Mouse (Mus musculus) heart, adult 2 months (tissue): Measurements from ENCODE around the gene BC029722. TPM values are rescaled to one million over a fixed set of nuclear protein-coding genes. Genes with fewer than 3 reads are reported as not detected.

Source experiments
- DNase-seq, 2 experiments: peaks; one replicate each; pipeline ENCODE4 v3.0.0; 2021
- H3K27ac ChIP-seq: fragments of 200-600 bp; 2 replicates; pipeline ENCODE4 v1.8.1; 2022
- H3K27me3 ChIP-seq: fragments of 200-500 bp; 2 replicates; pipeline ENCODE4 v1.6.1; 2012; ENCODE audit warnings: mild to moderate bottlenecking, low read length, inconsistent platforms, mixed read lengths; ENCODE audit not compliant: control insufficient read depth, insufficient read depth
- H3K36me3 ChIP-seq: fragments of 200-500 bp; 2 replicates; pipeline ENCODE4 v1.6.1; 2012; ENCODE audit warnings: low read length, inconsistent platforms; ENCODE audit not compliant: control insufficient read depth, insufficient read depth
- H3K4me1 ChIP-seq: fragments of 200-500 bp; 2 replicates; pipeline ENCODE4 v1.6.1; 2011; ENCODE audit warnings: low read length; ENCODE audit not compliant: control insufficient read depth, insufficient read depth
- H3K4me3 ChIP-seq: fragments of 200-600 bp; 2 replicates; pipeline ENCODE4 v1.8.1; 2022
- H3K79me2 ChIP-seq: fragments of 200-500 bp; replicated peaks from 2 replicates; pipeline ENCODE4 v1.6.1; 2012; ENCODE audit warnings: mild to moderate bottlenecking, inconsistent platforms, low read length, moderate library complexity, mixed read lengths; ENCODE audit not compliant: control insufficient read depth, insufficient read depth
- H3K9ac ChIP-seq: fragments of 200-500 bp; 2 replicates; pipeline ENCODE4 v1.6.1; 2012; ENCODE audit warnings: low read depth, mild to moderate bottlenecking, control low read depth, inconsistent platforms, low read length, mixed read lengths
- CTCF ChIP-seq: fragments of 200-600 bp; IDR thresholded peaks from 2 replicates; pipeline ENCODE4 v1.8.1; 2022; ENCODE audit warnings: antibody characterized with exemption, mild to moderate bottlenecking, moderate library complexity
- EP300 ChIP-seq: fragments of 200-500 bp; IDR thresholded peaks from 2 replicates; pipeline ENCODE4 v1.6.1; 2011; ENCODE audit warnings: low read depth, low read length, control low read depth; ENCODE audit not compliant: insufficient read depth
- POLR2A ChIP-seq: fragments of 200-500 bp; IDR thresholded peaks from 2 replicates; pipeline ENCODE4 v1.6.1; 2011; ENCODE audit warnings: mild to moderate bottlenecking, low read depth, low read length, control low read depth; ENCODE audit not compliant: insufficient read depth
- WGBS: fragments of 180-500 bp; shearing (Covaris S2); methylation state at CpG from one replicate; pipeline ENCODE4 v1.1.7; 2018; 5-methylcytosine and 5-hydroxymethylcytosine counted together
- intact Hi-C: fragments of 180-260 bp; cut with DNase I; formaldehyde crosslinking; loops from one replicate; pipeline ENCODE4 v1.15.1; 2025
- long read RNA-seq: library from polyadenylated mRNA; stranded (forward); transcript quantifications from one replicate; pipeline ENCODE4 v2.0.0, GENCODE M21; 2021
- polyA plus RNA-seq: library from polyadenylated mRNA; depleted of rRNA; stranded (reverse); fragments of >200 nt; gene quantifications from 2 replicates; pipeline ENCODE4 v1.2.3, GENCODE M21; 2012; rRNA removed
- total RNA-seq, 2 experiments: library from RNA; stranded (reverse); gene quantifications; 2 replicates each; pipeline ENCODE4 v1.2.3; 2021

Gene BC029722
- total RNA-seq (10 to 100 TPM; 25.4 to 28.9 TPM), polyA plus RNA-seq (41.0 and 43.7 TPM in 2 replicates)
- long read RNA-seq, partial matches to known transcripts, result 0 of 5 reads
- long read RNA-seq, other reads (novel, unspliced or antisense), result 4 of 5 reads

DNA sequence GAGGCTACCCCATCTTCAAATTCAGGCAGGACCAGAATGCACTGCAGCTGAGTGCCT lies at the start of gene BC029722:
TSS of gene BC029722 (minus strand) at position 35 of the 57 bp plus-strand sequence.
- intact Hi-C loops, result loop anchor here (5.0 kb wide), 2 partner anchors 92 to 127 kb away; partner anchors contain the start of genes Edem2 and Trpc4ap
- Histone ChIP-seq H3K27me3 (no peaks in the 10 kb centered on the region), H3K79me2 (0 out of 2 replicates have a peak, but pooled peaks cover 2% of the 10 kb centered on the region), H3K4me3 (peak within 1 kb of the TSS; percentile 76), H3K27ac (peak within 1 kb of the TSS; percentile 96), H3K4me1 (no peaks in the 10 kb centered on the region), H3K36me3 (no peaks in the 10 kb centered on the region), H3K9ac (peak within 1 kb of the TSS; percentile 76)
- no peak for DNase-seq
- TF ChIP-seq CTCF, result no peak
- TF ChIP-seq EP300, result no peak
- TF ChIP-seq POLR2A, result no peak

DNA sequence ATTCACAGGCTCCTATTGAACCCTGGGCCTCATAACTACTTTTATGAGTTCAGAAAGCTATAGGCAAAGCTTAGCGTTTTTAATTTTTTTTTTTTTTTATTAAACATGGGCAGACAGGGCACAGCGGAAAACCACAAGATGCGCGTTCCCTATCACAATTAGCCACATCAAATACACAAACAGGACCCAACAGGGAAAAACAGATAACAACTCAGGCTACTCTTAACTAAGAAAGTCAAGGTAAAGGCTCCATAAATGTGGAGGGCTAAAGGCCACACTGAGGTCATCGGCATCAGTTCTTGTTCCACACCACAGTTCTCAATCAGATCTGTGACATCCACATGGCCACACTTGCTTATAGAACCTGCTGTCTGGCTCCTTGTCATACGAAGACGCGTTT lies 49.1 kb upstream of the BC029722 start:
- no peaks in the 10 kb centered on the region for H3K79me2 ChIP-seq
- H3K27ac ChIP-seq, result no peak overlapping the region
- H3K4me1 ChIP-seq, result no peaks in the 10 kb centered on the region
- DNase-seq, result no peak
- TF ChIP-seq CTCF, result no peak
- no peak for TF ChIP-seq POLR2A
- TF ChIP-seq EP300, result no peak
- intact Hi-C loops, result no loop called here
- WGBS, result 96% methylated on average over 8 of the region's 8 CpGs
- no peaks in the 10 kb centered on the region for H3K27me3 ChIP-seq
- H3K4me3 ChIP-seq, result no peak overlapping the region
- H3K36me3 ChIP-seq, result no peaks in the 10 kb centered on the region
- H3K9ac ChIP-seq, result no peak overlapping the region

DNA sequence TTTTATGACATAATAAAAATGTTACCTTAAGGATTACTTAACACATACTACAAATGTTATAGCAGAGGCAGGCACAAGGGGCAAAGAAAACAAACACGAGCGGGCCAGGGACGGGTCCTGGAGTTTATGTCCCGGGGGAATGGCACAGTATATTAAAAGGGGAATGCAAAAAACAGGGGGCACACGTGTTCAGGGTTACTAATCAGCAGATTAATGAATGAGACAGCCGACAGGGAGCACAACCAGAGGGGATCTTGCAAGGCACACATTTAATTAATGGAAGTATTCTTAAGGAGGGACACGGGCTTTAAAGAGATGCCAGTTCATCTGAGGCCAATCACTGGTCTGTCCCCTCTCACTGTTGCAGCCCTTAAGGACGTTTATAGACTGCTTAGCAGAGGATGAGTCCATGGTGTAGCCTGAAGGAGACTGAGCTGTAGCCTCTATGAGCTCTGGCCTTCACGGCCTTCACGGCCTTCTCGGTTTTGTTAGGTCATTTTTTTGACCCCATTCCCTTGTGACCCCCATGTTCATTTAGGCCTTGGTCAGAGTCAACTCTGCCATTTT lies 44.2 kb upstream of the BC029722 start:
- intact Hi-C loops, result no loop called here
- Histone ChIP-seq H3K4me1 (no peaks in the 10 kb centered on the region), H3K27me3 (no peaks in the 10 kb centered on the region), H3K4me3 (no peak overlapping the region), H3K79me2 (no peaks in the 10 kb centered on the region), H3K9ac (no peak overlapping the region), H3K27ac (no peak overlapping the region), H3K36me3 (no peaks in the 10 kb centered on the region)
- 81% methylated on average over 11 of the region's 11 CpGs for WGBS
- no peak for TF ChIP-seq CTCF
- no peak for TF ChIP-seq EP300
- no peak for TF ChIP-seq POLR2A
- DNase-seq, result no peak

DNA sequence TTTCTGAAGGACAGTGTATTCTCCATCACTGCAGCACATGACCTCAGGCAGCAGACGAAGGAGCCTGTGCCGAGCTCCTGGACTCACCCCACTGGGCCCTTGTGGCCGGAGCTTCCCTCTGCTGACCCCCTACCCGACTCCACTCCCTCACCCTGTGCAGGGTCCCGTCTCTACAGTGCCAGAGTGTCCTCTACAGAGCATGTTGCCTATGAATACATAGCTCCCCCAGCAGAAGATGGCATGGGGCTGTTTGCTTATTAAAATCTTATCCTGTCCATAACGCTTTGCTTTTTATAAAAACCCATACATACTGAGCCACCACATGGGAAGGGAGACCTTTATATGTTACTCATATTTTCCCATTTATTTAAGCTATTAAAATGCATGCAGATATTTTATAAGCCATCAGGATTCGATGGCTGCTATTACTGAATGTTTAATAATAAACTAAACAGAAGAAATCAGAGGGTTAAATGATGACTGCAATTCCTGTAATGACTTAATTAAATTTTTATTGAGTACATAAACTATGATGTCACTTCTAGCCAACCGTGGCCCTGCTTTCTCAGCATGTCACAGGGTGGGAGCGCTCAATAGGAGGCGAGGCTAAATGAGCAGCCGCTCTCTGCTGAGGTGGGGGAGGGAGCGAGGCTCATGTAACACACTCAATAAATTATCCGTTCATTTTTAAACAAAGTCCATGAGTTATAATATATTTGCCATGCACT lies 43.5 kb upstream of the BC029722 start:
- no peak overlapping the region for H3K9ac ChIP-seq
- WGBS, result 87% methylated on average over 13 of the region's 13 CpGs
- no peak for DNase-seq
- H3K4me3 ChIP-seq, result no peak overlapping the region
- H3K27me3 ChIP-seq, result no peaks in the 10 kb centered on the region
- H3K79me2 ChIP-seq, result no peaks in the 10 kb centered on the region
- H3K27ac ChIP-seq, result no peak overlapping the region
- TF ChIP-seq POLR2A (no peak), CTCF (no peak), EP300 (no peak)
- no peaks in the 10 kb centered on the region for H3K36me3 ChIP-seq
- intact Hi-C loops, result no loop called here
- H3K4me1 ChIP-seq, result no peaks in the 10 kb centered on the region

DNA sequence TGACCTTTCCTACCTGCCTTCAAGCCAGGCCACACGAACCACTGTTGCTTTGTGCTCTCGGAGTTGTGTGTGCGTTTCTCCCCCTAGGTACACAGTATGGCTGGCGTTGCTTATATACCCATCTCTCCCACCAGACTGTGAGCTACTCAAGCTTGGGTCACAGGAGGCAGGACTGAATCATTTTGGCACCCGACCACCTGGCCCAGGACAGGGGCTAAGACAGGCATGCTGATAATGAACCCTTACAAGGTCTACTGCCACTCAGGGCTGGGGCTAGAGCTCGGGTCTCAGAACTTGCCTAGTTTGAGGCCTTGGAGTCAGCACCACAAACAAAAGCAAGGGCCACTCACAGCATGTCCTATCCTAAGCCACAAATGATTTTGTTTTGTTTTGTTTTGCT lies 42.4 kb upstream of the BC029722 start:
- no peaks in the 10 kb centered on the region for H3K36me3 ChIP-seq
- no peak overlapping the region for H3K9ac ChIP-seq
- 87% methylated on average over 6 of the region's 6 CpGs for whole genome bisulfite sequencing
- intact Hi-C loops, result no loop called here
- no peak overlapping the region for H3K27ac ChIP-seq
- no peaks in the 10 kb centered on the region for H3K4me1 ChIP-seq
- H3K79me2 ChIP-seq, result no peaks in the 10 kb centered on the region
- no peaks in the 10 kb centered on the region for H3K27me3 ChIP-seq
- no peak for DNase-seq
- TF ChIP-seq CTCF, result no peak
- no peak for TF ChIP-seq EP300
- TF ChIP-seq POLR2A, result no peak
- no peak overlapping the region for H3K4me3 ChIP-seq

DNA sequence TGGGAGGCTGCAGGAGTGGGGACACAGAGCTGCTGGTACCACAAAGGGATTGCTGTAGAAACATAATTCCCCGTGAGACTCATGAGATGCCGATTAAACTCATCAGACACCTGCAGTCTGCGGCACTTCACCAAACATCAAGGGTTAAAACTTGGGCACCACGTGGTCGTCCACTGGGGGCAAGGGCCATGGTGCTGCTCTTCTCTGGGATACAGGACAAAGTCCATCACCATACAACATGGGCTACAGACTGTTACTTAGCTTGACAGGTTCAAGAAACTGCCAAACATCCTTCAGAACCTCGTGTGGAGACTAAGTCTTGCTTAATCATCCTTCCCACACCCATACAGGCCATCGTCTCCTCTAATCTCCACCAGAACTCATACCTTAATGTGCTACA lies 40.9 kb upstream of the BC029722 start:
- no peak for DNase-seq
- no peaks in the 10 kb centered on the region for H3K79me2 ChIP-seq
- WGBS, result 81% methylated on average over 7 of the region's 7 CpGs
- H3K9ac ChIP-seq, result no peak overlapping the region
- H3K27me3 ChIP-seq, result no peaks in the 10 kb centered on the region
- H3K36me3 ChIP-seq, result no peaks in the 10 kb centered on the region
- intact Hi-C loops, result no loop called here
- no peak for TF ChIP-seq CTCF
- TF ChIP-seq POLR2A, result no peak
- no peak for TF ChIP-seq EP300
- H3K4me1 ChIP-seq, result no peaks in the 10 kb centered on the region
- no peak overlapping the region for H3K27ac ChIP-seq
- H3K4me3 ChIP-seq, result no peak overlapping the region
